Mouse (Mus musculus) urinary bladder, postnatal 14 days (tissue): ENCODE measurements at regions not wholly inside any gene's neighbourhood (a gene's known extent, or its start where the extent isn't known, plus 50 kb on each side); places are given as distances from the start of the nearest gene placed in this dataset.

Source experiments
- DNase-seq: peaks from one replicate; pipeline ENCODE4 v3.0.0; 2021; ENCODE audit warnings: low spot score

- DNase-seq, result no peak
These were observed 144.1 kb downstream of the Klf7 start for GRCm38 (mm10) chr1:63977956-63978355.

- DNase-seq, result no peak
These were observed 144.7 kb downstream of the Klf7 start for GRCm38 (mm10) chr1:63977302-63977888.

DNA sequence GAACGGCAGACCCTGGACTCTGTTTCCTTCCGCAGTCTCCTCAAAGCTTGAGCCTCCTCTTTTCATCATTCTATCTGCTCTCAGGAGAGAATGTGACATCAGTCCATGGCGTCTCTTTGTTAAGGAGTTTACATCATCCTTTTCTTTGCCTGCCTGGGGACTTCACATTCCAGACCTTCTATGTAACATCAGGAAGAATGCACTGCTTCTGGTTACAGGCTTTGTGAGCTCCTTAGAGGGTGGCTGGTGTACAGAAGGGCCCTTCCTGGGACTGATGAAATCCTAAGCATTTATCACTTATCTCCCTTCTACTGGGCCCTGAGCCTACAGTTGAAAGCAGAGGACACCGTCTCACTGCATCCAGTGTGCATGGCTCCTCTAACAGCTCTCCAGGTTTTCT lies 145.2 kb downstream of the Klf7 start:
- no peak for DNase-seq

DNA sequence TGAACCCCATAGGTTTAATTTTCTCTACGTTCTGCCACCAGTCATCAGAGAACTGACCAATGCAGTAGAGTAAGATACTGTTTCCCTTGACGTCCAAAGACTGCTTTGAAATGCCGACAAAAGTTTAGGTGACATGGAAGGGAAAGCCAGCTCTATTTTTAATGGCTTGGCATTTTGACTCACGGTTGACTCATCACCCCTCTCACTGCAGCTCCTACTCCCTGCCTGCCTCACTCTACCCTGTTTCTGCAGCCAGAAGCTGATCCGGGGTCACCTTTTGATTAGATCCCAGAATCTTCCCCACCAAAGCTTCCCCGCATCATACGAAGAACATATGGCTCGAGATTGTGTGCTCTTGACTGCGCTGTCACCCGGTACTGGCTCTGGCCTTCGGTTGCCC lies 154.2 kb downstream of the Klf7 start:
- no peak for DNase-seq

GRCm38 (mm10) chr1:63965446-63965845 lies 156.6 kb downstream of the Klf7 start:
- no peak for DNase-seq

DNA sequence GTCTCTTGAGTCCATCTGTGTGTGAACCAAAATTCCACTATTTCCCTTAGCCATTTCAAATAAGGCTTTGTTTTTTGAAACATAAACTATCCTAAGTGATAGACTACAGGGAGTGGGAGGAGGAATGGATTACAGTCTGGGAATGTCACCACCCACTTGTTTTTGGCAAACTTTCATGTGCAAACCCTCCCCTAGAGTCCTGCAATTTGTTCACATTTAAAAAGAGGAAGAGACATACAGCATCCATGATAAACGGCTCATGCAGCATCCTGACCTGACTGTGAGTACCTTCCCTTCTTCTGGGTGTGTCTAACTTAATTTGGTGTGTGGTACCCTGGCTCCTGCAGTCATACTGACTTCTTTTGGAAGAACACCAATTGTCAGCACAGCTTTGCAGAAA lies 157.6 kb downstream of the Klf7 start:
- DNase-seq, result no peak

DNA sequence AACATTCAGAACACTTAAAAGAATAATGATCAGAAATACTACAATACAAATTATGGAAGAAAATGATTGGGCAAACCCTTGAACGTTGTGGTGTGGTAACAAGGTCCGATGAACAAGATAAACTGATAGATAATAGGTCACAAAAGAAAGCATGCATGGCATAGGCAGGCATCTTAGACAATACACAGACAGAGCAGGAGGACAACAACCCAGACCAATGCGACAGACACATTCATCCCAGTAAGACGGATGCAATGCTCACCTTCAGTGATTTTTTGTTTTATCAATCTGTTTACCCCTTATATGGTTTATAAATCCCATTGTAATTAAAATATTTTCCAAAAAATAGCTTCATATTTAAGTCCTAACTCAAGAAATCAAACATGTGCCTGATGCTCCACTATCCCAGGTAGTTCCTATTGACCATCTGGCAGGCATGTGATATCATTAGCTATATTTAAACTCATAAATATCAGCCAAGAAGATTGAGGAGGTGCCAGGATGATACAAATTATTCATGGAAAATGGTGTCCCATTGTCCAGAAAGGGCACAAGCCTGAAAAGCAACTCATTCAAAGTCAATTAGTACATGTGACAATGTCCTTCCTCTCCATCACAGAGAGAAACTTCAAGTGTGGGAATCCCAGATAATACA lies 166.3 kb downstream of the Klf7 start:
- no peak for DNase-seq

GRCm38 (mm10) chr1:63954876-63955513 lies 167.1 kb downstream of the Klf7 start:
- no peak for DNase-seq

GRCm38 (mm10) chr1:63954172-63954571 lies 167.9 kb downstream of the Klf7 start:
- DNase-seq, result no peak

DNA sequence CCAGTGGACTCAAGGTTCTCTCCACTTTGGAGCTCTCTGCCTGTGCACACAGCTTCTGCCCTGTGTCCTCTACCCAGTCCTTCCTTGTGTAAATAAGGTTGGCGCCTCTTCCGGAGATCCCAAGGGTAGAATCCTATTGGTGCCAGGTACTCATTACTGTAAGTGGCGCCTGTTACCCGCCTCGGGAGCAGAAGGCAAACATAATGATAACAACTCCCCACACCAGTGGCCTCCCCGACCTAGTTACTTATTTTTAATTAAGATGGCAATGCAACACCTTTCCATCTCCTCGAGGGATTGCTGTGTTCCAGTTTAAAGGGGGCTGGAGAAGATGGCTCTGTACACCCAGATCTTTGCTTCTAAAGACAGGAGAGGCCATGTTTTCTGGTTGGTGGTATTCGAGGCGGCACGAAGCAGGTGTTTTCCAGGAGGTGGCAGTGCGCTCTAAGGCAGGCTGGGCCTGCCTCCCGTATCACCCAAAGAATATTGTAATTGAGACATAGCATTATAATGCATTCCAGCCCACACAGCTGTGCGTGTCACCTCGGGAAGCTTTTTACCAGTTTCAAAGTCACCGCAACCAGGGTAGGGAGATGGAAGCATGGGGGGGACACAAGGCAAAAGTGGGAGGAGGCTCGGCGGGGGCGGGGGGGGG lies 168.7 kb downstream of the Klf7 start:
- DNase-seq, result peak; percentile 56

- no peak for DNase-seq
These were observed 170.4 kb downstream of the Klf7 start for GRCm38 (mm10) chr1:63951663-63952062.

DNA sequence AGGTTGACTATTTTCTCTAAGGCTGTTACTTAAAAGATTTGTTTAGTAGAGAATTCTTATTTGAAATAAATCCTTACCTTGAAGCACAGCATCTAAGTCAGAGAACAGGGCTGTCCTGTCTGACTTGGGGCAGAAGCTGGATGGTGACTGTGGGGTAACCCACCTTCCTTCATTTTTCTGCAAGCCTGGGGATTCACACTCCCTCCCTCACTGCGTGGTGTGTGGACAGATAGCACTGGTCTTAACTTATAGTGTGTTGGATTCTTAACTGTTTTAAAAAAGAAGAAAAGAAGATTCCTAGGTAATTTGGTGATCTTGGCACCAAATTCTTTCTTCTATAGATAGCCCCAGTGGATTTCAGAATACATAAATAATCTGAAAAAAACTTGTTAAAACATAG lies 174.8 kb downstream of the Klf7 start:
- no peak for DNase-seq

- no peak for DNase-seq
These were observed 175.2 kb downstream of the Klf7 start for GRCm38 (mm10) chr1:63946834-63947233.

GRCm38 (mm10) chr1:63944786-63945185 lies 175.7 kb upstream of the 4933402D24Rik start:
- DNase-seq, result peak; percentile 5

DNA sequence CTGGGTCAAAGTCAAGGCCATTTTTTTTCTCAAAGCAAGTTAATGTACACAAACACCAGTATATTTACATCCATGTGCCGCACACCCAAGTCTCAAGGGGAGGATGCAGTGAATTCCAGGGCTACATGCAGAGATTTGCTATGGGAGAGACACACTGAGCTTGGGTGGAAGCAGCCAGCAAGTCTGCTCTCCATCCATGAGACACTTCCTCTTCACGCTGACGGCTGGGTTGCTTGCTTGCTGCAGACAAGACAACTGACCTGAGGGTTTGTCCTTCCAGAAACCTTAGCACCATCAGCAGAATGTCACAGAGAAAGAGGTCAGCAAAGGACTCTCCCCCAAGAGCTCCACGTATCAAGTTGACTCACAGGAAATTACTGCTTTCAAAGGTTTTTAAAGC lies 169.3 kb upstream of the 4933402D24Rik start:
- no peak for DNase-seq

GRCm38 (mm10) chr1:63937480-63937879 lies 168.4 kb upstream of the 4933402D24Rik start:
- no peak for DNase-seq

DNA sequence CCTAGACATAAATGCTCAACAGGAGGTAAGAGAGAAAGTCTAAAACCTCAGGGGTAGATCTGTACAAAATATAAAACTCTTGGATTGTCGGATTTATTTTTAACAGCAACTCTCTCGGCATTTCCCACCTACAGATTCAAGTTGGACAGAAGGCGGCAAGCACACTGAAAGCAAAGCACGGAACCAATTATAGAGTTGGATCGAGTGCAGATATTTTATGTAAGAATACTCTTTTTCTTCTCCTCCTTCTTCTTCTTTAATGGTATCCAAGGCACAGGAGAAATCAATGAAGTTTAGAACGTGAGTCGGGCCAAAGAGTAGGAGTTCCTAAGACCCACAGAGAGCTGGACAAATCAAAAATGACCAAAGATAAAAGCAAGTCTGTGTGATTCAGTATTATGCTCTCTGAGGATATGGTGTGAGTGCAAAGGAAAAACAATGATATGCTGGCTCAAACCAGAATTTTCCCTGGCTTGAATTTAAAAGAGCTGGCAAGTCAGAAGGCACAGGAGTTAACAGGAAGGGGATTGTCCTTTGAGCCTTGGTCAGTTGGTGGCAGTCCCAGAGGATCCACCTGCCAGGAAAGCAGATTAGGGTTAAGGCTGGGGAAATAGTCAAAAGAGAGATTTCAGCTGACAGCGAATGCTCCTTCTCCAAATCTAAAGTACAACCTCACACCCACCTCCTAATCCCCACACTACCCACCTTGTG lies 165.7 kb upstream of the 4933402D24Rik start:
- no peak for DNase-seq

DNA sequence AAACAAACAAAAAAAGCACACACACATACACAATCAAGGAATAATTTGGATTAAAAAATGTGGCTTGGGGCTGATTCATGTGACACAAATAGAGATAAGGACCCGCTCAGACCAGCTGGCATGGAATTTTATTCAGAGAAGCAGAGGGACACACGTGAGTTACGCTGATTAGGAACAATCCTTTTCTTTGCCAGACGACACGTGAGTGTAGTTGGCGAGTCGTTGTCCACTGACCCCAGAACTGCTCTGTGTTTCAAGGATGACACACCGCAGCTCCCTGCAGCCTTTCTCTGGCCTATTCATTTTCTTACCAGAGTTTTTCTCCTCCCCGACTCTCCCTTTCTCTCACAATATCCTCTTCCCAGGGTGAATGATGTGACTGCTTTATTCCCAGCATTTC lies 163.4 kb upstream of the 4933402D24Rik start:
- no peak for DNase-seq

- DNase-seq, result no peak
These were observed 160.5 kb upstream of the 4933402D24Rik start for GRCm38 (mm10) chr1:63929362-63930125.

DNA sequence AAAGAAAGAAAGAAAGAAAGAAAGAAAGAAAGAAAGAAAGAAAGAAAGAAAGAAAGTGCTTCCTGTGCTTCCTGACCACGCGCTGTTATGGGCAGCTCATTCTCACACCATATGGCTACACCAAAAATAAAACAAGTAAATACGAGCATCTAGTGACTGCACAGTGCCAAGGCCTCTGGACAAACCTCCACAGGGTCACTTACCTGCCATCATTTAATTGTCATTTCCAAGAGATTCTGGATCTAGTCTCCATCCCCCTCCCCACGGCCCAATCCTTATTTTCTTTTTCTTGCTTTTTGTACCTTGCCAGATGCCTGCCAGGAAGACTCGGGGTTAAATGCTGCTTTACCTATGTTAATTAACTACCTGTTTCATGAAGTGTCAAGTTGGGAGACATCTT lies 159.8 kb upstream of the 4933402D24Rik start:
- DNase-seq, result no peak

- no peak for DNase-seq
These were observed 159.3 kb upstream of the 4933402D24Rik start for GRCm38 (mm10) chr1:63928361-63928760.
